Mouse (Mus musculus) lung, embryonic 15.5 days (tissue): ENCODE data around the gene Bsg. TPM values are rescaled to one million over a fixed set of nuclear protein-coding genes. Genes with fewer than 3 reads are reported as not detected.

Experiments used
- ATAC-seq: fragments of 200-750 bp; cut with Nextera tagmentation; 2 replicates; pipeline ENCODE4 v1.8.0; 2017; ENCODE audit warnings: moderate number of reproducible peaks, borderline replicate concordance; ENCODE audit not compliant: low FRiP score, low TSS enrichment; ENCODE audit errors: extremely low read depth
- H3K27ac ChIP-seq: fragments of 300-500 bp; sonication (generic); 2 replicates; pipeline ENCODE4 v1.5.1; 2015; ENCODE audit warnings: moderate library complexity, mild to moderate bottlenecking, inconsistent platforms
- H3K27me3 ChIP-seq: fragments of 300-500 bp; sonication (generic); 2 replicates; pipeline ENCODE4 v1.6.1; 2015; ENCODE audit warnings: inconsistent platforms
- H3K36me3 ChIP-seq: fragments of 300-500 bp; sonication (generic); 2 replicates; pipeline ENCODE4 v1.6.1; 2015; ENCODE audit warnings: inconsistent platforms
- H3K4me1 ChIP-seq: fragments of 300-500 bp; sonication (generic); 2 replicates; pipeline ENCODE4 v1.6.1; 2015; ENCODE audit warnings: inconsistent platforms
- H3K4me2 ChIP-seq: fragments of 300-500 bp; sonication (generic); 2 replicates; pipeline ENCODE4 v1.6.1; 2015; ENCODE audit warnings: inconsistent platforms, mild to moderate bottlenecking, moderate library complexity
- H3K4me3 ChIP-seq: fragments of 300-500 bp; sonication (generic); 2 replicates; pipeline ENCODE4 v1.5.1; 2015; ENCODE audit warnings: mild to moderate bottlenecking, inconsistent platforms
- H3K9ac ChIP-seq: fragments of 300-500 bp; sonication (generic); 2 replicates; pipeline ENCODE4 v1.6.1; 2015; ENCODE audit warnings: inconsistent platforms
- H3K9me3 ChIP-seq: fragments of 300-500 bp; sonication (generic); 2 replicates; pipeline ENCODE4 v1.6.1; 2016; ENCODE audit warnings: inconsistent platforms
- WGBS: fragments of 180-500 bp; shearing (Covaris S2); methylation state at CpG from one replicate; pipeline ENCODE4 v1.1.7; 2015; 5-methylcytosine and 5-hydroxymethylcytosine counted together
- polyA plus RNA-seq: library from polyadenylated mRNA; unstranded; fragments of >200 nt; fragmentation: Nextera tagmentation; extraction: Ambion mirVana; gene quantifications from 2 replicates; pipeline ENCODE4 v1.2.1, GENCODE M21; 2015

Gene Bsg
- polyA plus RNA-seq, 1 experiment from 2014 or later = 1,152 TPM

DNA sequence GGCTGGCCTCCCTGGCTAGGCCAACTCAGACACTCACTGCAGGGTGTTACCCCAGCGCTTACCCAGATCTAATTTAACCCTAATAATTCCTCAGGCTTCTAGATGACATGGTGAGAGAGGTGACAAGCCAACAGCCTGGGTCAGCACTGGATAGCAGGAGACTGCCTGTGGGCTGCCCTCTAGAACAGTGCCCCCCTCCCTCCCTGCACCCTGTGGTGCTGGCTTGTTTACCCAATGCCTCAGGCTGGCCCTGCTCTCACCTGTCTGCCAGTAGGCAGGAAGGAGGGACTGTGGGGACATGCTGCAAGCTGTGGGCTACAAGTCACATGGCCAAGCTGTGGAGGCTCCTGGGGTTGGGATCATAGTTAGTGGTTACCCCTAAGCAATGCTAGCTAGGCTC, 2.9 kb downstream of the Bsg start:
- no peak overlapping the region for H3K4me3 ChIP-seq
- peaks cover 36% of the 10 kb centered on the region for H3K36me3 ChIP-seq
- no peaks in the 10 kb centered on the region for H3K27me3 ChIP-seq
- H3K9ac ChIP-seq = no peak overlapping the region
- H3K27ac ChIP-seq = no peak overlapping the region
- H3K4me2 ChIP-seq = 0 out of 2 replicates have a peak overlapping the region, but pooled peaks have one; percentile 70
- ATAC-seq = no peak
- H3K9me3 ChIP-seq = no peaks in the 10 kb centered on the region
- peaks cover 46% of the 10 kb centered on the region for H3K4me1 ChIP-seq
- WGBS = 67% methylated on average over 1 of the region's 1 CpGs

GRCm38 (mm10) chr10:79707759-79708158, 3.5 kb downstream of the Bsg start:
- H3K27me3 ChIP-seq = no peaks in the 10 kb centered on the region
- 56% methylated on average over 4 of the region's 4 CpGs for WGBS
- H3K9ac ChIP-seq = no peak overlapping the region
- H3K4me3 ChIP-seq = no peak overlapping the region
- H3K27ac ChIP-seq = no peak overlapping the region
- no peaks in the 10 kb centered on the region for H3K9me3 ChIP-seq
- no peak for ATAC-seq
- H3K4me1 ChIP-seq = peaks cover 45% of the 10 kb centered on the region
- no peak overlapping the region for H3K4me2 ChIP-seq
- peaks cover 36% of the 10 kb centered on the region for H3K36me3 ChIP-seq

DNA sequence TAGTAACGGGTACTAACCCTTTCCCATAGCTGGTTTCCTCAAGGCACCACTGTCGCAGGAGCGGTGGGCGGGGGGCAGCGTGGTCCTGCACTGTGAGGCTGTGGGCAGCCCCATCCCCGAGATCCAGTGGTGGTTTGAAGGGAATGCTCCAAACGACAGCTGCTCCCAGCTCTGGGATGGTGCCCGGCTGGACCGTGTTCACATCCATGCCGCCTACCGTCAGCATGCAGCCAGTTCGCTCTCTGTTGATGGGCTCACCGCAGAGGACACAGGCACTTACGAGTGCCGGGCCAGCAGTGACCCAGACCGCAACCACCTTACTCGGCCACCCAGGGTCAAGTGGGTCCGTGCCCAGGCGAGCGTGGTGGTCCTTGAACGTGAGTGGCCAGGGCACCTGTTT, 4.4 kb downstream of the Bsg start:
- 74% methylated on average over 21 of the region's 21 CpGs for WGBS
- H3K4me1 ChIP-seq = peaks cover 44% of the 10 kb centered on the region
- no peaks in the 10 kb centered on the region for H3K9me3 ChIP-seq
- no peak overlapping the region for H3K4me3 ChIP-seq
- peaks cover 36% of the 10 kb centered on the region for H3K36me3 ChIP-seq
- H3K27me3 ChIP-seq = no peaks in the 10 kb centered on the region
- no peak overlapping the region for H3K27ac ChIP-seq
- H3K9ac ChIP-seq = no peak overlapping the region
- no peak for ATAC-seq
- no peak overlapping the region; the same call in 1 of the 2 replicates for H3K4me2 ChIP-seq

- no peaks in the 10 kb centered on the region for H3K27me3 ChIP-seq
- peaks cover 43% of the 10 kb centered on the region for H3K4me1 ChIP-seq
- WGBS = 44% methylated on average over 7 of the region's 7 CpGs
- no peaks in the 10 kb centered on the region for H3K9me3 ChIP-seq
- no peak overlapping the region for H3K4me2 ChIP-seq
- no peak overlapping the region for H3K4me3 ChIP-seq
- peaks cover 36% of the 10 kb centered on the region for H3K36me3 ChIP-seq
- no peak overlapping the region for H3K9ac ChIP-seq
- H3K27ac ChIP-seq = no peak overlapping the region
- no peak for ATAC-seq
Measured at GRCm38 (mm10) chr10:79709307-79709706, 5.0 kb downstream of the Bsg start.

GRCm38 (mm10) chr10:79712029-79712428, 7.7 kb downstream of the Bsg start:
- H3K36me3 ChIP-seq = peaks cover 36% of the 10 kb centered on the region
- peaks cover 26% of the 10 kb centered on the region for H3K27me3 ChIP-seq
- H3K4me1 ChIP-seq = peaks cover 29% of the 10 kb centered on the region
- H3K4me2 ChIP-seq = no peak overlapping the region
- WGBS = 68% methylated on average over 1 of the region's 1 CpGs
- no peaks in the 10 kb centered on the region for H3K9me3 ChIP-seq
- no peak overlapping the region for H3K4me3 ChIP-seq
- H3K9ac ChIP-seq = no peak overlapping the region
- ATAC-seq = no peak; the same call in 1 of the 2 replicates
- no peak overlapping the region for H3K27ac ChIP-seq

DNA sequence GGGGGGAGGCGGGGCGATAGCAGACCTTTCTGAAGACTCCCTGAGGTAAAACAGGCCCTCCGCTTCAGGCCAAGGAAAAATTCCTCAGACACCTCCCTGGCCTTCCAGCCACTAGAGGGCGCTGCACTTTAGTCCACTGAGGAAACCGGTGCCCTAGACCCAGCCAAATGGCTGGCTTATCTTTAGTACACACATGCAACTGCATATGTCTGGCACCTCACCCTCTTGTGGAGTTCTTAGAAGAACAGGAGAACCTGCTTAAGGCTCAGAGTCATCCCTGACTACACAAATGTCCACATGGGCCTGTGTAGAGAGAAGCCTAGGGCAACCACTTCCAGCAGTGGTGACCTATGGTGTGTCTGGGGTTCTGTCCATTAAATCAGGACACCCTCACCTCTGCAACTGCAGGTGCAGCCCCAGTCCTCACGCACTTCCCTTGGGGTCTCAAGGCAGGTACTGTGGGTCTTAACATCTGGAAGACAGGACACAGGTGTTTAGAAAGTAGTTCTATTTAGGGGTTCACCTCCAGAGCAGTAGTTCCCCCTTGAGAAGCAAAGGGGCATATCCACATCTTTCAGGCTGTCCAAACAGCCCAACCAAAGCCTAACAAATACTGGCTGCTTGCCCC, 8.3 kb downstream of the Bsg start:
- peak; percentile 32; the same call in 1 of the 2 replicates for ATAC-seq
- H3K4me1 ChIP-seq = peaks cover 29% of the 10 kb centered on the region
- no peak overlapping the region for H3K4me2 ChIP-seq
- H3K9me3 ChIP-seq = no peaks in the 10 kb centered on the region
- H3K36me3 ChIP-seq = peaks cover 36% of the 10 kb centered on the region
- H3K27ac ChIP-seq = no peak overlapping the region
- 23% methylated on average over 4 of the region's 6 CpGs for WGBS
- no peak overlapping the region for H3K4me3 ChIP-seq
- H3K27me3 ChIP-seq = peaks cover 32% of the 10 kb centered on the region
- no peak overlapping the region for H3K9ac ChIP-seq

DNA sequence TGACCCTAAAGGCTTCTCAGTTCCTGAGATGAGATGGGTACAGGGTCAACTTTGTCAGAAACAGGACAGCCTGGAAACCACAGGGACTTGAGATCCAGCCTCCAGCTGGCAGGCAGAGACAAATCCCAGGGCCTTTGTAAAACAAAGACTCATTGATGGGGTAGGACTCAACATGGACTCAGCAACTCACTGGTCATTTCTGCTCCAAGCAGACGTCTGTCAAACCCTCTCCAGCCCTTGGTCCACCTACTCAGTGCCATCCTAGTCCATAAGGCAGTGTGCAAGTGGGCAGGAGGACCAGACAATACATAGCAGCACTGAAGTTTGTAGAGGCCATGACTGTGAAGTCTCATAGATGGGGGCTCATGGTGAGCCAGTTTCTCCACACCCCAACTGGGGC, 8.9 kb downstream of the Bsg start:
- H3K4me1 ChIP-seq = peaks cover 27% of the 10 kb centered on the region
- ATAC-seq = no peak
- peaks cover 36% of the 10 kb centered on the region for H3K36me3 ChIP-seq
- no peak overlapping the region for H3K4me3 ChIP-seq
- H3K27ac ChIP-seq = no peak overlapping the region
- peaks cover 38% of the 10 kb centered on the region for H3K27me3 ChIP-seq
- no peak overlapping the region for H3K9ac ChIP-seq
- 38% methylated on average over 1 of the region's 1 CpGs for whole genome bisulfite sequencing
- no peaks in the 10 kb centered on the region for H3K9me3 ChIP-seq
- H3K4me2 ChIP-seq = no peak overlapping the region

DNA sequence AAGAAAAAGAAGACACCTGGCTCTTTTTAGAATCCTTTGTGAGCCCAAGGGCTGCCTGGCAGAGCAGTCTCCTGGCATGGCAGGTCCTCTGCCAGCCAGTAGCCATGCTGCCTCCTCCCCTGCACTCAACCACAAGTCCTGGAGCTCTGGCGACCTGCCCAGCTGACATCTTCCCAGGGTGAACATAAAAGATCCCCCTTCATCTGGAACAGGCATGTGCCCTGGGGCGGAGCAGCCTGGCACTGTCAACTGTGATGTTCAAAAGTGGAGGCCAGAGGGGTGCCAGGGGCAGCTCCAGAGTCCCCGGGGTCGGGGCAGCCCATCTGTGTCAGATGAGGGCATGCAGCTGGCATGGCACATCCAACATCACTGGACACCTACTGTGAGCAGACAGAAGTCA, 10.7 kb downstream of the Bsg start:
- ATAC-seq = no peak
- Histone ChIP-seq H3K27me3 (peaks cover 48% of the 10 kb centered on the region), H3K4me1 (peaks cover 18% of the 10 kb centered on the region), H3K9ac (no peak overlapping the region), H3K4me3 (no peak overlapping the region), H3K9me3 (no peaks in the 10 kb centered on the region), H3K36me3 (peaks cover 22% of the 10 kb centered on the region), H3K4me2 (no peak overlapping the region), H3K27ac (no peak overlapping the region)
- 58% methylated on average over 4 of the region's 4 CpGs for WGBS

GRCm38 (mm10) chr10:79716254-79716987, 12.1 kb downstream of the Bsg start, which contains the start of gene Hcn2:
TSS of gene Hcn2 (plus strand) at chr10:79716634.
- peaks cover 48% of the 10 kb centered on the region for H3K27me3 ChIP-seq
- H3K4me1 ChIP-seq = peaks cover 18% of the 10 kb centered on the region
- 0 out of 2 replicates have a peak within 1 kb of the TSS, but pooled peaks have one; percentile 10 for H3K9ac ChIP-seq
- peaks cover 8% of the 10 kb centered on the region for H3K36me3 ChIP-seq
- ATAC-seq = no peak
- WGBS = under 1% methylated on average over 69 of the region's 91 CpGs
- H3K4me2 ChIP-seq = peak within 1 kb of the TSS; percentile 94
- no peaks in the 10 kb centered on the region for H3K9me3 ChIP-seq
- H3K27ac ChIP-seq = no peak within 1 kb of the TSS
- H3K4me3 ChIP-seq = peak within 1 kb of the TSS; percentile 56

DNA sequence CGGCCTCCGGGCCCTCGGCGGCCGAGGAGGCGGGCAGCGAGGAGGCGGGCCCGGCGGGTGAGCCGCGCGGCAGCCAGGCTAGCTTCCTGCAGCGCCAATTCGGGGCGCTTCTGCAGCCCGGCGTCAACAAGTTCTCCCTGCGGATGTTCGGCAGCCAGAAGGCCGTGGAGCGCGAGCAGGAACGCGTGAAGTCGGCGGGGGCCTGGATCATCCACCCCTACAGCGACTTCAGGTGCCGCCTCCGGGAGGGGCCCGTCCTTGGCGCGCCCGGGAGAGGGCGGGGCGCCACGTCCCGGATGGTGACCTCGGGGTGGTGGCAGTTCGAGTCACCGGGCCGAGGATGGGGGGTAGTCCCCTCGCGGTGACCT, 12.7 kb downstream of the Bsg start:
- H3K4me3 ChIP-seq = peak overlapping the region; percentile 56
- H3K36me3 ChIP-seq = peaks cover 2% of the 10 kb centered on the region
- ATAC-seq = no peak
- H3K4me2 ChIP-seq = peak overlapping the region; percentile 94
- H3K9me3 ChIP-seq = no peaks in the 10 kb centered on the region
- 0 out of 2 replicates have a peak overlapping the region, but pooled peaks have one; percentile 10 for H3K9ac ChIP-seq
- no peak overlapping the region for H3K27ac ChIP-seq
- H3K27me3 ChIP-seq = peaks cover 48% of the 10 kb centered on the region
- peaks cover 18% of the 10 kb centered on the region for H3K4me1 ChIP-seq
- 0% methylated on average over 33 of the region's 44 CpGs for WGBS

- Histone ChIP-seq H3K4me3 (peak overlapping the region; percentile 56), H3K9me3 (no peaks in the 10 kb centered on the region), H3K27ac (no peak overlapping the region), H3K9ac (no peak overlapping the region), H3K36me3 (no peaks in the 10 kb centered on the region), H3K4me1 (peaks cover 18% of the 10 kb centered on the region), H3K4me2 (peak overlapping the region; percentile 94), H3K27me3 (peaks cover 48% of the 10 kb centered on the region)
- no peak for ATAC-seq
- 3% methylated on average over 43 of the region's 43 CpGs for WGBS
Measured at GRCm38 (mm10) chr10:79717640-79718357, 13.5 kb downstream of the Bsg start.

- Histone ChIP-seq H3K4me1 (peaks cover 18% of the 10 kb centered on the region), H3K9ac (no peak overlapping the region), H3K27ac (no peak overlapping the region), H3K4me2 (no peak overlapping the region), H3K4me3 (no peak overlapping the region), H3K36me3 (no peaks in the 10 kb centered on the region), H3K27me3 (peaks cover 31% of the 10 kb centered on the region), H3K9me3 (no peaks in the 10 kb centered on the region)
- WGBS = 51% methylated on average over 5 of the region's 5 CpGs
- no peak for ATAC-seq
Measured at GRCm38 (mm10) chr10:79721089-79721488, 16.8 kb downstream of the Bsg start.
